Mouse (Mus musculus): Measurements from ENCODE around the gene Spock2. TPM values are rescaled to one million over a fixed set of nuclear protein-coding genes. Genes with fewer than 3 reads are reported as not detected.

Gene Spock2
- polyA plus RNA-seq, 1 experiment from 2014 or later: 0.09 TPM

GRCm38 (mm10) chr10:60084065-60084464 lies 22.0 kb upstream of the Spock2 start:
- WGBS (ENCODE audit: insufficient replicate concordance): 79% methylated on average over 4 of the region's 4 CpGs

GRCm38 (mm10) chr10:60092311-60092710 lies 13.7 kb upstream of the Spock2 start:
- ATAC-seq: no peak
- TF ChIP-seq EP300 (IDR thresholded peaks at IDR 0.05; ENCODE audit: low read depth): no peak
- TF ChIP-seq CTCF (IDR thresholded peaks at IDR 0.05; ENCODE audit: low read depth): no peak
- no peak for DNase-seq
- H3K27me3 ChIP-seq (ENCODE audit: insufficient read depth, low read length): no peaks in the 10 kb centered on the region
- H3K27ac ChIP-seq (ENCODE audit: low read depth): no peak overlapping the region
- no peak overlapping the region for H3K4me2 ChIP-seq (ENCODE audit: low read depth, low read length)
- no peak overlapping the region for H3K9ac ChIP-seq (replicated peaks)
- H3K36me3 ChIP-seq (replicated peaks; ENCODE audit: insufficient read depth, low read length): no peaks in the 10 kb centered on the region
- H3K9me3 ChIP-seq (ENCODE audit: low read length): no peaks in the 10 kb centered on the region
- H3K4me1 ChIP-seq (ENCODE audit: insufficient read depth): 0 out of 2 replicates have a peak, but pooled peaks cover 3% of the 10 kb centered on the region
- H3K4me3 ChIP-seq (ENCODE audit: low read depth, low read length): no peak overlapping the region
- WGBS (ENCODE audit: insufficient replicate concordance): 76% methylated on average over 2 of the region's 2 CpGs

More at GRCm38 (mm10) chr10:60084065-60084464, 22.0 kb upstream of the Spock2 start:
- no peak for DNase-seq
- Histone ChIP-seq H3K9ac (replicated peaks) (no peak overlapping the region), H3K27me3 (ENCODE audit: insufficient read depth, low read length) (no peaks in the 10 kb centered on the region), H3K27ac (ENCODE audit: low read depth) (no peak overlapping the region), H3K4me1 (ENCODE audit: insufficient read depth) (peaks cover 34% of the 10 kb centered on the region), H3K4me2 (ENCODE audit: low read depth, low read length) (no peak overlapping the region), H3K9me3 (ENCODE audit: low read length) (no peaks in the 10 kb centered on the region), H3K4me3 (ENCODE audit: low read depth, low read length) (no peak overlapping the region), H3K36me3 (replicated peaks; ENCODE audit: insufficient read depth, low read length) (no peaks in the 10 kb centered on the region)
- TF ChIP-seq CTCF (IDR thresholded peaks at IDR 0.05; ENCODE audit: low read depth): no peak
- TF ChIP-seq EP300 (IDR thresholded peaks at IDR 0.05; ENCODE audit: low read depth): no peak
- no peak for ATAC-seq

GRCm38 (mm10) chr10:60093751-60094150 lies 12.3 kb upstream of the Spock2 start:
- H3K27ac ChIP-seq (ENCODE audit: low read depth): no peak overlapping the region
- ATAC-seq (no peak), DNase-seq (no peak)
- H3K4me3 ChIP-seq (ENCODE audit: low read depth, low read length): no peak overlapping the region
- H3K9me3 ChIP-seq (ENCODE audit: low read length): no peaks in the 10 kb centered on the region
- H3K4me2 ChIP-seq (ENCODE audit: low read depth, low read length): no peak overlapping the region
- 0 out of 2 replicates have a peak, but pooled peaks cover 4% of the 10 kb centered on the region for H3K36me3 ChIP-seq (replicated peaks; ENCODE audit: insufficient read depth, low read length)
- no peak for TF ChIP-seq EP300 (IDR thresholded peaks at IDR 0.05; ENCODE audit: low read depth)
- no peak for TF ChIP-seq CTCF (IDR thresholded peaks at IDR 0.05; ENCODE audit: low read depth)
- no peaks in the 10 kb centered on the region for H3K27me3 ChIP-seq (ENCODE audit: insufficient read depth, low read length)
- WGBS (ENCODE audit: insufficient replicate concordance): 67% methylated on average over 2 of the region's 2 CpGs
- no peak overlapping the region for H3K9ac ChIP-seq (replicated peaks)
- H3K4me1 ChIP-seq (ENCODE audit: insufficient read depth): 0 out of 2 replicates have a peak, but pooled peaks cover 3% of the 10 kb centered on the region

GRCm38 (mm10) chr10:60095558-60095957 lies 10.5 kb upstream of the Spock2 start:
- H3K4me2 ChIP-seq (ENCODE audit: low read depth, low read length): no peak overlapping the region
- DNase-seq: no peak
- no peak overlapping the region for H3K4me3 ChIP-seq (ENCODE audit: low read depth, low read length)
- 85% methylated on average over 2 of the region's 2 CpGs for WGBS (ENCODE audit: insufficient replicate concordance)
- 0 out of 2 replicates have a peak, but pooled peaks cover 3% of the 10 kb centered on the region for H3K4me1 ChIP-seq (ENCODE audit: insufficient read depth)
- no peak overlapping the region for H3K9ac ChIP-seq (replicated peaks)
- 0 out of 2 replicates have a peak, but pooled peaks cover 5% of the 10 kb centered on the region for H3K36me3 ChIP-seq (replicated peaks; ENCODE audit: insufficient read depth, low read length)
- no peaks in the 10 kb centered on the region for H3K9me3 ChIP-seq (ENCODE audit: low read length)
- TF ChIP-seq EP300 (IDR thresholded peaks at IDR 0.05; ENCODE audit: low read depth) (no peak), CTCF (IDR thresholded peaks at IDR 0.05; ENCODE audit: low read depth) (no peak)
- ATAC-seq: no peak
- H3K27me3 ChIP-seq (ENCODE audit: insufficient read depth, low read length): no peaks in the 10 kb centered on the region
- H3K27ac ChIP-seq (ENCODE audit: low read depth): no peak overlapping the region

GRCm38 (mm10) chr10:60096302-60096701 lies 9.7 kb upstream of the Spock2 start:
- TF ChIP-seq EP300 (IDR thresholded peaks at IDR 0.05; ENCODE audit: low read depth) (no peak), CTCF (IDR thresholded peaks at IDR 0.05; ENCODE audit: low read depth) (no peak)
- H3K4me3 ChIP-seq (ENCODE audit: low read depth, low read length): no peak overlapping the region

GRCm38 (mm10) chr10:60097146-60097545 lies 8.9 kb upstream of the Spock2 start:
- Histone ChIP-seq H3K9ac (replicated peaks) (no peak overlapping the region), H3K9me3 (ENCODE audit: low read length) (no peaks in the 10 kb centered on the region), H3K4me2 (ENCODE audit: low read depth, low read length) (no peak overlapping the region), H3K27me3 (ENCODE audit: insufficient read depth, low read length) (no peaks in the 10 kb centered on the region), H3K36me3 (replicated peaks; ENCODE audit: insufficient read depth, low read length) (0 out of 2 replicates have a peak, but pooled peaks cover 5% of the 10 kb centered on the region), H3K4me3 (ENCODE audit: low read depth, low read length) (no peak overlapping the region), H3K27ac (ENCODE audit: low read depth) (no peak overlapping the region), H3K4me1 (ENCODE audit: insufficient read depth) (0 out of 2 replicates have a peak, but pooled peaks cover 3% of the 10 kb centered on the region)
- ATAC-seq: no peak
- DNase-seq: no peak
- 89% methylated on average over 9 of the region's 9 CpGs for WGBS (ENCODE audit: insufficient replicate concordance)
- TF ChIP-seq EP300 (IDR thresholded peaks at IDR 0.05; ENCODE audit: low read depth) (no peak), CTCF (IDR thresholded peaks at IDR 0.05; ENCODE audit: low read depth) (no peak)

More at GRCm38 (mm10) chr10:60096302-60096701, 9.7 kb upstream of the Spock2 start:
- no peak overlapping the region for H3K9ac ChIP-seq (replicated peaks)
- 0 out of 2 replicates have a peak, but pooled peaks cover 5% of the 10 kb centered on the region for H3K36me3 ChIP-seq (replicated peaks; ENCODE audit: insufficient read depth, low read length)
- H3K9me3 ChIP-seq (ENCODE audit: low read length): no peaks in the 10 kb centered on the region
- whole genome bisulfite sequencing (ENCODE audit: insufficient replicate concordance): 58% methylated on average over 1 of the region's 1 CpGs
- DNase-seq: no peak
- no peaks in the 10 kb centered on the region for H3K27me3 ChIP-seq (ENCODE audit: insufficient read depth, low read length)
- H3K27ac ChIP-seq (ENCODE audit: low read depth): no peak overlapping the region
- ATAC-seq: no peak
- H3K4me2 ChIP-seq (ENCODE audit: low read depth, low read length): no peak overlapping the region
- H3K4me1 ChIP-seq (ENCODE audit: insufficient read depth): 0 out of 2 replicates have a peak, but pooled peaks cover 3% of the 10 kb centered on the region
